Mouse (Mus musculus): ENCODE data around the gene Insl5.

Gene Insl5

GRCm38 (mm10) chr4:103026621-103027020 lies at the start of gene Insl5:
Insl5 (minus strand) TSS chr4:103026842.
- DNase-seq, result no peak

- DNase-seq, result no peak
Observed at GRCm38 (mm10) chr4:103070631-103071030, 44.0 kb upstream of the Insl5 start.

- no peak for DNase-seq
Observed at GRCm38 (mm10) chr4:103067906-103068655, 41.4 kb upstream of the Insl5 start.

GRCm38 (mm10) chr4:103064976-103065375 lies 38.3 kb upstream of the Insl5 start:
- DNase-seq, result peak; percentile 44 to 80

GRCm38 (mm10) chr4:103064421-103064820 lies 37.8 kb upstream of the Insl5 start:
- DNase-seq, result peak in 1 of 2 experiments; percentile 62

- no peak for DNase-seq
Observed at GRCm38 (mm10) chr4:103056909-103057308, 30.3 kb upstream of the Insl5 start.

GRCm38 (mm10) chr4:103048046-103048445 lies 21.4 kb upstream of the Insl5 start:
- DNase-seq, result no peak

GRCm38 (mm10) chr4:103042997-103043396 lies 16.4 kb upstream of the Insl5 start:
- no peak for DNase-seq

GRCm38 (mm10) chr4:103039838-103040191 lies 13.2 kb upstream of the Insl5 start:
- peak in 1 of 2 experiments; percentile 35 for DNase-seq

GRCm38 (mm10) chr4:103039103-103039837 lies 12.6 kb upstream of the Insl5 start:
- DNase-seq, result no peak

GRCm38 (mm10) chr4:103028177-103029088 lies 1.8 kb upstream of the Insl5 start:
- DNase-seq, result no peak

GRCm38 (mm10) chr4:103027745-103028144 lies 1.1 kb upstream of the Insl5 start:
- DNase-seq, result no peak

- no peak for DNase-seq
Observed at GRCm38 (mm10) chr4:103013490-103013889, 13.2 kb downstream of the Insl5 start.

GRCm38 (mm10) chr4:103011823-103012222 lies 14.8 kb downstream of the Insl5 start:
- peak; percentile 44 to 63 for DNase-seq

- no peak for DNase-seq
Observed at GRCm38 (mm10) chr4:103010734-103011133, 15.9 kb downstream of the Insl5 start.

GRCm38 (mm10) chr4:103006943-103007418 lies 19.7 kb downstream of the Insl5 start:
- no peak for DNase-seq

- DNase-seq, result no peak
Observed at GRCm38 (mm10) chr4:103006266-103006665, 20.4 kb downstream of the Insl5 start.

GRCm38 (mm10) chr4:103005190-103005945 lies 21.3 kb downstream of the Insl5 start:
- DNase-seq, result no peak

GRCm38 (mm10) chr4:103004681-103005080 lies 22.0 kb downstream of the Insl5 start:
- no peak for DNase-seq

- DNase-seq, result no peak
Observed at GRCm38 (mm10) chr4:102991685-102992084, 35.0 kb downstream of the Insl5 start.

GRCm38 (mm10) chr4:102990595-102991340 lies 35.9 kb downstream of the Insl5 start:
- DNase-seq, result peak; percentile 70 to 89
